Mouse (Mus musculus) kidney, postnatal 4 days (tissue): ENCODE data around the gene Zfp965.
"Not testable (repeated sequence)": the region's sequence is repeated elsewhere in the genome, so short reads cannot be mapped to it uniquely, and the experiment has no call there.

Experiments
- DNase-seq, 2 experiments: peaks; one replicate each; pipeline ENCODE4 v3.0.0; 2021; ENCODE audit warnings: mixed read lengths in 2 of 2

Gene Zfp965

DNA sequence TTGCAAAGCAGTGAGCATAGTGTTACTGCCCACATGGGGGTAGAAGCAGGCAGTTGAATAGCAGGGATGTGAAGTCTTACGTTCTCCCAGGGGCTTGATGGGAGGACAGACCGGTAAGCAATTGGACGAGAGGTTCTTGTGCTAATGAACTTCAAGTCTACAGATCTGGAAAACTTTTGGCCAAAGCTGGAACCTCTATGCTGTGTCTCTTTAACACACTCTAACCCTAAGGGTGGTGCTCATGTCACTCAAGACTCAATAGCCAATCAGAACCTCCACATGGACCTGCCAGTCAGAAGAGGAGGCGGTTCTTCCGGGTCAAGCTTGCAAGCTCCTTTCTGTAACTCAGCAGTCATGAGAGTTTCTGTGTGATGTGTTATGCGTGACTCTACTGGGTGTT lies at the start of gene Zfp965:
Gene Zfp965, plus strand, starts transcription at position 301 of the 400 bp plus-strand sequence.
- not testable (repeated sequence) for DNase-seq

DNA sequence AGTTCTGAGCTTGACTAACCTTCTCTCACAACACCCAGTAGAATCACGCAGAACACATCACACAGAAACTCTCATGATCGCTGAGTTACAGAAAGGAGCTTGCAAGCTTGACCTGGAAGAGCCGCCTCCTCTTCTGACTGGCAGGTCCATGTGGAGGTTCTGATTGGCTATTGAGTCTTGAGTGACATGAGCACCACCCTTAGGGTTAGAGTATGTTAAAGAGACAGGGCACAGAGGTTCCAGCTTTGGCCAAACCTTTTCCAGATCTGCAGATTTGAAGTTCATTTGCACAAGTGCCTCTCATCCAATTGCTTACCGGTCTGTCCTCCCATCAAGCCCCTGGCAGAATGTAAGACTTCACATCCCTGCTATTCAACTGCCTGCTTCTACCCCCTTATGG lies 34.1 kb upstream of the Zfp965 start, which contains the start of gene Gm4724:
Gene Gm4724, minus strand, starts transcription at position 101 of the 400 bp plus-strand sequence.
- DNase-seq, result not testable (repeated sequence)
